Mouse (Mus musculus) cortical plate, adult 2 months (tissue): Measurements from ENCODE around the gene Ramp1. TPM values are rescaled to one million over a fixed set of nuclear protein-coding genes. Genes with fewer than 3 reads are reported as not detected.

Experiments
- H3K27ac ChIP-seq: fragments of 200-500 bp; 2 replicates; pipeline ENCODE4 v1.5.1; 2012; ENCODE audit warnings: low read length, control low read depth, inconsistent platforms; ENCODE audit not compliant: insufficient read depth
- H3K4me1 ChIP-seq: fragments of 200-500 bp; 2 replicates; pipeline ENCODE4 v1.6.1; 2011; ENCODE audit warnings: low read length; ENCODE audit not compliant: control insufficient read depth, insufficient read depth
- H3K4me3 ChIP-seq: fragments of 200-500 bp; 2 replicates; pipeline ENCODE4 v1.5.1; 2011; ENCODE audit warnings: mild to moderate bottlenecking, low read length, control low read depth; ENCODE audit not compliant: insufficient read depth
- CTCF ChIP-seq: fragments of 200-500 bp; IDR thresholded peaks from 2 replicates; pipeline ENCODE4 v1.5.1; 2011; ENCODE audit warnings: mild to moderate bottlenecking, control low read depth, low read length; ENCODE audit not compliant: insufficient read depth; ENCODE audit errors: extremely low read depth
- POLR2A ChIP-seq: fragments of 200-500 bp; IDR thresholded peaks from 2 replicates; pipeline ENCODE4 v1.6.1; 2011; ENCODE audit warnings: mild to moderate bottlenecking, low read length, control low read depth; ENCODE audit not compliant: insufficient read depth; ENCODE audit errors: extremely low read depth
- polyA plus RNA-seq: library from polyadenylated mRNA; depleted of rRNA; stranded (reverse); fragments of >200 nt; gene quantifications from 2 replicates; pipeline ENCODE4 v1.2.3, GENCODE M21; 2012

The Ramp1 gene
- polyA plus RNA-seq, 1 experiment: 76.6 TPM

DNA sequence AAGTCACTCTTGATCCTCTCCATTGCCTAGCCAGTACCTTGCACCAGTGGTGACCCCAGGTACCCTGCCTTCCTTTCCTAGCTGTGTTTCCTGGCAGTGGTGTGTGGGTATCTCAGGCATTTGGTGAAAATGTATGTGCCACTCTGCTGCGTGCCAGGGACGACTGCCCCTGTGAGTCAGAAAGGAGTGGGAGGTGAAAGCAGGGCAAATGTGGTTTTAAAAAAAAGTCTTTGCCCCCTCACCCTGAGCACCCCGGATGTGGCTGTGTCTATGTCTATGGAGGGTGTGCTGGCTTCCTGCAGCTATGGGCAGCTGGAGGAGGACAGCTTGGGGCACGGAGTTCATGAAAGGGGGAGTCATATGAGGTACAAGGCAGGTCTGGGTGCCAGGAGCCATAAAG is 13.6 kb downstream of the Ramp1 start:
- no peak overlapping the region for H3K4me3 ChIP-seq
- peaks cover 14% of the 10 kb centered on the region for H3K4me1 ChIP-seq
- H3K27ac ChIP-seq: no peak overlapping the region
- TF ChIP-seq CTCF (no peak), POLR2A (no peak)

DNA sequence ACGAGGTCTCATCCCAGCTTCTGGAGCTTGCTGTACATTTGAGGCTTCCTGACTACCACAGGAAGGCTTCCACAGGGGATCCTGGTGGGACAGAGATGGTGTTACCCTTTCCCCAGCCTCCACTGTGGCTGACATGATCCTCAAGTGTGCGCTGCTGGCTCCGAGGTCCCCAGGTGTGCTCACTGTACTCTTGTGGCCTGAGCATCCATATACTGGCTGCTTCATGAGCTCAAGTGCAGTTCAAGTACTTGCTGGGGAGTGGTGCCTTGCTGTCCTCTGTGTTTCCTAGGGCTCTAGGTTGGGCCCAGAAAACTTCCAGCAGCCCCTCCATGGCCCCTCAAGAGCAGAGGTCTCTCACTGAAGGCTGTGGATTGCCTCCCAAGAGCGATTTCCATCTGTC is 14.1 kb downstream of the Ramp1 start:
- Histone ChIP-seq H3K4me1 (peaks cover 14% of the 10 kb centered on the region), H3K27ac (no peak overlapping the region), H3K4me3 (no peak overlapping the region)
- TF ChIP-seq CTCF (no peak), POLR2A (no peak)

DNA sequence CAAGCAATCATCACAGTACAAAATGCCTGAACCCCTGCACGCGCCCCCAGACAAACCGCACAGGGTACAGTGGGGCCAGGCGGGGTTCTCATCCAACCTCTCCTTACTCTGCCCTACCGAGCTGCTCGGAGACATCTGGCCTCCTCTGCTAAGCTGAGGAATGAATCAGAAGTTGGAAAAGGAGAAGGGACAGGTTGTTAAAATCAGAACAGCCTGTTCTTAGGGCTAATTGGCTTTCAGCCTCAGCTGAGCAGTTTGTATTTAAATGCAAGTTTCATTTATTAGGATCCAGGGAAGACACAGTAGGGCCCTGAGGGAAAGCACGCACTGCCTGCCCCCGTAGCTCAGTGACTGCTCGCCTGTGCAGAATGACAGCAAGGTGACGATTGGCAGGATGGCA is 20.2 kb downstream of the Ramp1 start:
- Histone ChIP-seq H3K4me1 (peaks cover 17% of the 10 kb centered on the region), H3K27ac (peak overlapping the region; percentile 90), H3K4me3 (no peak overlapping the region)
- TF ChIP-seq POLR2A: no peak
- no peak for TF ChIP-seq CTCF

DNA sequence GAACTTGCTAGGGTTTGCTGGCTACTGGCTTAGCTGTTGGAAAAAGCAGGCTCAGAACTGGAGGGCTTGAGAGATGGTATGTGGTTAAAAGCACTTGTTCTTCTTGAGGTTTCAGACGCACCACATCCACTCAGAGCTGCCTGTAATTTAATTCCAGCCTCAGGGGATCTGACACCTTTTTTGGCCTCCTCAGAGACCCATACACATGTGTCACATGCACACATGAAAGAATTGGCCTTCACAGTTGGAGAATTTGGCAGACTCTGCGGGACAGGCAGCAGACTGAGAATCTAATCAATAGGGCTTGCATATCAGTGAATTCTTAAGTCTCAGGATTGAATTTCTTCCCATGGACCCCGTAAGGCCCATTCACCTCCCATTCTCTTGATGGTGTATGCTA is 21.5 kb downstream of the Ramp1 start:
- Histone ChIP-seq H3K27ac (no peak overlapping the region), H3K4me3 (no peak overlapping the region), H3K4me1 (peaks cover 20% of the 10 kb centered on the region)
- TF ChIP-seq POLR2A (no peak), CTCF (no peak)

- Histone ChIP-seq H3K27ac (peak overlapping the region; percentile 79), H3K4me1 (peaks cover 35% of the 10 kb centered on the region), H3K4me3 (no peak overlapping the region)
- no peak for TF ChIP-seq CTCF
- no peak for TF ChIP-seq POLR2A
Observed at GRCm38 (mm10) chr1:91204221-91204765, 24.7 kb downstream of the Ramp1 start.

GRCm38 (mm10) chr1:91205651-91206050 is 26.0 kb downstream of the Ramp1 start:
- TF ChIP-seq CTCF: no peak
- no peak for TF ChIP-seq POLR2A
- no peak overlapping the region for H3K4me3 ChIP-seq
- peaks cover 37% of the 10 kb centered on the region for H3K4me1 ChIP-seq
- no peak overlapping the region; the same call in 1 of the 2 replicates for H3K27ac ChIP-seq

DNA sequence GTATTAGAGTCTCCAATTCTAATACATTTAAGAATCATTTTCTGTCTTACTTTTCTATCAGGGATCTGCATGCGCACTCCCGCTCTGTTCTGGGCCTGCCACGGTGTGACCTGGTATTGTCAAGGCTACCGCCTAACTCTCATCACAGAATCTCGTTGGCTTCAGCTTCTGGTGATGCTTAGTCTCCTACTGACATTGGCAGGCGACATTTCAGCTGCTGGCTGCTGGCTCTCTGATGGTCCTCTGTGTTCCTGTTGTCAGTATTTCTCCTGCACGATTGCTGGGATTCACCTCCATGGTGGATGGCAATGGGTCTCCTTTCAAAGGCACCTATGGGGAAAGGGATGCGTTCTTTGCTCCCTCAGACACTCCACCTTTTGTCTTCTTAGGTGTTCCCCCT is 26.7 kb downstream of the Ramp1 start:
- Histone ChIP-seq H3K4me3 (no peak overlapping the region), H3K27ac (peak overlapping the region; percentile 67), H3K4me1 (peaks cover 42% of the 10 kb centered on the region)
- TF ChIP-seq POLR2A: no peak
- no peak for TF ChIP-seq CTCF

DNA sequence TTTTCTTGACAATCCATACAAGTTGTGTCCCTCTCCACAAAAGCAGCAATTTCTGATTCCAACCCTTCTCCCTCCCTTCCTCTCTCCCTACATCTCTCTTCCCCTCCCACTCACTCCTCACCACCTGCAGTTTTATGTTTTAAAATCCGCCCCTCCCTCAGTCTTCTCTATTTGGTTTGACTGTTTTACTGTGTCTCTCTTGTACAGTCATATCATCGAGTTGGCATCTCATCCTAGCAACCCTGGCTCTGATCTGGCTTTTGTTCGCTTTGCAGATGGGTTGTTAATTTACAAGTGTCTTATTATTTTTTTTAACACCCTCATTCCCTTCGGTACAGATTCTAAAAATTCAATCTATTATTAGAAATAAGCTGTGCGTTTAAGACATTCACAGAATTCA is 27.3 kb downstream of the Ramp1 start:
- TF ChIP-seq CTCF (no peak), POLR2A (no peak)
- H3K4me3 ChIP-seq: no peak overlapping the region
- 0 out of 2 replicates have a peak overlapping the region, but pooled peaks have one; percentile 66 for H3K27ac ChIP-seq
- peaks cover 47% of the 10 kb centered on the region for H3K4me1 ChIP-seq

DNA sequence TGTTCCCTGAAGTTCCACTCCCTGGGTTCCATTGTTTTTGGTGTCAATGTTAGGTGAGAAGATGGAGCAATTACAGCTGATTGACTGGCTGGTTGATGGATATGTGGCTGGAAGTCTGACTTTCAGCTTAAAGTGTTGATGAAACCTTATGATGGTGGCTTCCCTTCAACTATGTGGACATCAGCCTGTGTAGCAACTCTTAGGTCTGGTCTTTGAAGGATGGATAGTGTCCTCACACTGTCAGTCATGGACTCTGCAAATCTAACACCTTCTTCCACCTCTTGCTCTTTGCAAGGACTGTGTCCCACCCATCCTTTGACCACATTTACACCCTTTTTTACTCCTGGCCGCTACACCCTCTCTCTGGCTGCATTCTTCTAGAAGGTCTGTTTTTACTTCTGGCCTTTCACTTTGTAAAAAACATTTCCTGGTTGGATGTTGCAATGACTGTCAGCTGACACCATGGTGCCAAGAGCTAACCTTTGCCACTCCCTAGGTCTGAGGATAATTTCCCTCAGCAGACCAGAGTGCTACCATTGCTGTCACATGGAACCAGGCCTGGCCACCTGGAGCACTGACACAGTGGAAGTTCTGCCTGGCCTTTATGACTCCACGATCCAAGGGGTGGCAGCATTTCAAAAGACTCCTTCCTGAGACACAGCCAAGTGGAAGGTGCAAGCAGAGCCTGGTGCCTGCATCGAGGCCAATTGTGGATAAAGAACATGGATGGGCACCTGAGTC is 27.9 kb downstream of the Ramp1 start:
- Histone ChIP-seq H3K27ac (peak overlapping the region; percentile 66), H3K4me1 (peaks cover 49% of the 10 kb centered on the region), H3K4me3 (no peak overlapping the region)
- TF ChIP-seq POLR2A (no peak), CTCF (no peak)

DNA sequence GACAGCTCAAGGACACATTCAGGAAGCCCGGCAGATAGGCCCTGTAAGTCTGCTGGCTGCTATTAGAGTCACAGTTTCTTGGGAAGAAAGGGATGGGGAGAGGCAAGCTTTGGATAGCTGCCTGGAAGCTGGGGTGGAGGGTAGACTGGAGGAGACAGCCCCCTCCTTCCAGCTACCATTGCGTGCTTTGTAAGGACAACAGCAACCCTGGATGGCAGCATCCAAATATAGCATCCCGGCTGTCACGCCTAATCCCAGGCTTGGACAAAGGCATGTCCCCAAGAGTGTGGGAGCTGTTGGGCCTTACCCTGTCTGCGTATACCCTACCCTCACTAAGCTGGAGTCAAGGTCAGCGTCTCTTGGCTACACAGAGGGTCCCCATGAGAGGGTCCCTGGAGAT is 29.7 kb downstream of the Ramp1 start:
- no peak overlapping the region for H3K4me3 ChIP-seq
- H3K4me1 ChIP-seq: peaks cover 40% of the 10 kb centered on the region
- H3K27ac ChIP-seq: peak overlapping the region; percentile 20
- no peak for TF ChIP-seq CTCF
- TF ChIP-seq POLR2A: no peak

- TF ChIP-seq CTCF: no peak
- no peak for TF ChIP-seq POLR2A
- Histone ChIP-seq H3K27ac (peak overlapping the region; percentile 49), H3K4me3 (no peak overlapping the region), H3K4me1 (peaks cover 37% of the 10 kb centered on the region)
Observed at GRCm38 (mm10) chr1:91209785-91210184, 30.2 kb downstream of the Ramp1 start.
